Mouse (Mus musculus): ENCODE data around the gene Camta1.
A peak's percentile ranks its signal among the peaks of the same experiment; 100 is the strongest.

The Camta1 gene

DNA sequence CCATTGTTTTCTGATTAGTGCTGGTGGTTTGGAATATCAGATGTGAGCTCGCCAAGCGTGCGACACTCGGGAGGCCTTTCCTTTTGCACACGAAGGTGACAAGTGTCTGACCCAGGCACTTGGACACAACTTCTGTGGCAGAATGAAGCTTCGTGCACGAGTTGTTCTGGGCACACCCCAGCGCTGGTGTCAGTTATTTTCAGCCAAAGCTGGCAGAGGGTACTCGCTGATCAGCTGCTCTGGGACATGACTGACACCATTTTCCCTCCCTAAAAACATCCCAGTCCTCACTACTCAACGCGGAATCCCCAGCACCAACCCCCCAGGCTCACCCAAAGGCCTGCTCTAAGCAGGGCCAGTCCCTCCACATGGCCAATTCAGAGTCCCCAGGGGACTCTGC is 423.8 kb downstream of the Camta1 start:
- no peak for DNase-seq

DNA sequence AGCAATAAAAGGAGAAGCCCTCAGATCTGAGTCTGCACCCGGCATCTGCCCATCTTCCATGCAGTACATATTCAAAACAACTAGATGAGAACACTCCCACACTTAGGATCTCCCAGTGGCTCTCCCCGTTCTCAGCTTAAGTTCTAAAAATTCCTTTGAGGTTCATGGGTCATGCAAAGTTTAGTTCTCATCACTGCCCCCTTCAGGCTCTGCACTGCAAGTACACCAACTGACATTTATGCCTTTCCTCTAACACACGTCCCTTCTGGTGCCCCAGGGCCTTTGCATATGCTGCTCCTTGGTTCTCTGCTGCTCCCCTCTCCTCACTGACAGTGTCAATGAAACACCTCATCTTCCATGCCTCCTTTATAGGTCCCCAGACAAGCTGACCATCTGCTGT is 436.5 kb downstream of the Camta1 start:
- no peak for DNase-seq

DNA sequence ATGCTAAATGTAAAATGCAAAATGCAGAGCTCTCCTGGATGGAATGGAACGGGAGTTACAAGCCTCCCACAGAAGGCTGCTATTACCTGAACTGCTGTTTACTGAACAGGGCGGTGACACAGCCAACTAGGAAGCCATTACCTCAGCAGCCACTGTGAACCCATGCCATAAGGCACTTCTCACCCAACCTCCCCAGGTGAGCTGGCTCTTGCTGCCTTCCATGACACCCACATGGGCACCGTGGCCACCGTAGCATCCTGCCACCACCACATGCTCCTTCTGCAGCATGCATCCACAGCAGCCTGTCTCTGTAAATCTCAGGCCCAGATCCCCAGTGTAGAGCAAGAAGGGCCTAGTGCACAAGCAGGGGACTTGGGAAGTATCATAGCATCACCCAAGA is 438.8 kb downstream of the Camta1 start:
- DNase-seq = no peak

DNA sequence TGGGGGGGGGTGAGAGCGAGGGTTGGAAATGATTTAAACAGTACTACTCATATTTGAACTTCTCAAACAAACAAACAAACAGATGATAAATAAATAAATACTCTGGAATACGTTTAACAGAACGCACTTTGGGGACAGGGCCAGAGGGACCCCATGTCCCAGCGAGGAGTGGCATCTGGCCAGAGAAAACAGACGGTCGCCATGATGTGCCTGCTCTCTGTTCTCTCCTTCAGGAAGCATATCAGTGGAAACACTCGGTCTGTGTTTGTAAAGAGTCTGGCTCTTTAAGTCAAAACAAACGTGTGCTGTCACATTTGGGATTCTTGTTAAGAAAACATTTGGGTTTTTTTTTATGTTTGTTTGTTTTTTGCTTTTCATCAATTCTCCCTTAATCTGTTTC is 439.3 kb downstream of the Camta1 start:
- no peak for DNase-seq

DNA sequence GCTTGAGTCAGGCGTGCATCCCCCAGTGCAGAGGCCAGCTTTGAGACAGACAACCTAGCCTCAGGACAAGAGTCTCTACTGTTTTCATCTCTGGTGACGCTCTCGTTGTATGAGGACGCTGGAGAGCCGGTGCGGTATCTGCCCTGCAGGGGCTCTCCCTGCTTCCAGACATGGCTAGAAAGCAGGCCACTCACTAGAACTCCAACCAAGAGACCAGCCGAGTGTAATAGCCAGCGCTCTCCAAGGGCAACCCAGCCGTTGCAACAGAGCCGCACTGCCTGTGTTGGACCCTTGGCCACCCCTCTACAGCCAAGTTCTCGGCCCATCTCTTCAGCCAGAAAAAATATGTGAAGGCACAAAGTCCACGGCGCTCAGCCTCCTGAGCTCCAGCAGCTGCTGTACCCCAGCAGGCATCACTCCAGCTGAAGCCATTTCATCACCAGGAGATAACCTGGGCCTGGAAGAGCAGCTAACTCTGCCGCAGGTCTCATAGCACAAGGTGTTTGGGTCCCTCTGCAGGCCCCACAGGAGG is 443.3 kb downstream of the Camta1 start:
- peak in 1 of 2 experiments; percentile 1 for DNase-seq

DNA sequence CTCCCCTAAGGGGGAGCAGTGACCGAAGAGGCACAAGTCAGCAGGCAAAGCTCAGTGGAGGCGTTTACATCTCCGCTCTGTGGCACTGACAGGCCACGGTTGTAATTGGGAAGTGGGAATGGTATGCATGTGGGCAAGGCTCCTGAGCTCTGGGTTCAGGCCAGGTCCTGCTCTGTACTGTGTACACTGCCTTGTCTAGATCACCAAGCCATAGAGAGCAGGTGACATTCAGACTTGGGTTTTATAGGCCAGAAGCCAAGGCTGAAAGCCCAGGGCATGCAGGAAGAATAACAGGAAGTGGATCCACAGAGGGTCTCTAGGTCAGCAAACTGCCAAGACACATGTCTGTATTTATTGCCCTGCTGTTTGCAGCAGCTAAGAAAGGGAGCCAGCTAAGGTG is 445.9 kb downstream of the Camta1 start:
- DNase-seq = no peak

DNA sequence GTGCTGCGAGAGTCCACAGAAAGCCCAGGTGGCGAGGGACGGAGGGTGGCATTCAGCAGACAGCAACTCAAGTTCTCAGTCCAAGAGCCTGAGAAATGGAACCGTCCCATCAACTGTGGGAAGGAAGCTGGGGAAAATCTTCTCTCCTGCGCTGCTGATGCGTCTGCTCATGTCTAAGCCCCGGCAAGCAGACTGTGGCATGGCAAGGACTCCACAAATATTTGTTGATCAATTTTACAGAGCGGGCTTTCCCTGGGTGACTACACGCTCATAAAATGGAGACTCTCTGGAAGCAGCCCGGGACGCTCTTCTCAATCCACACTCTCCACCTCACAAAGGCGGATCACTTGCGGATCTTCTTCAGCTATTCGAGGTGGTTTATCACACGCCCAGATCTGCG is 446.3 kb downstream of the Camta1 start:
- no peak for DNase-seq

DNA sequence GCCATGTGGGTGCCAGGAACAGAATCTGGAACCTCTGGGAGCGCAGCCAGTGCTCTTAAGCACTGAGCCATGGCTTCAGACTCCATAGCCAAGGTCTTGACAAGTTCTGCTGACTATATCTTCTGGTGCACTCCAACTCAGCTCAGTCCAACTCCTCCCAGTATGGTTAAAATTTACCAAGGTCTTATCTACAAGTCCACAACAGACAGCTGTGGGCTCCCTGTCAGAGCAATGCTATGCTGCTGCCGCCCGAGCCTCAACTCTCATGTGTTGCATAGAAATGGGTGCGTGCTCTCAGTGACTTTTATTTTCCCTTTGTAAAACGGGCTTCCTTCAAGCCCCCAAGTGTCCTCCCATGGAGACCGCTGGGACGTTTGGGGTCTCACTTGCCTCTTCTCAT is 446.7 kb downstream of the Camta1 start:
- peak in 1 of 2 experiments; percentile 22 for DNase-seq

DNA sequence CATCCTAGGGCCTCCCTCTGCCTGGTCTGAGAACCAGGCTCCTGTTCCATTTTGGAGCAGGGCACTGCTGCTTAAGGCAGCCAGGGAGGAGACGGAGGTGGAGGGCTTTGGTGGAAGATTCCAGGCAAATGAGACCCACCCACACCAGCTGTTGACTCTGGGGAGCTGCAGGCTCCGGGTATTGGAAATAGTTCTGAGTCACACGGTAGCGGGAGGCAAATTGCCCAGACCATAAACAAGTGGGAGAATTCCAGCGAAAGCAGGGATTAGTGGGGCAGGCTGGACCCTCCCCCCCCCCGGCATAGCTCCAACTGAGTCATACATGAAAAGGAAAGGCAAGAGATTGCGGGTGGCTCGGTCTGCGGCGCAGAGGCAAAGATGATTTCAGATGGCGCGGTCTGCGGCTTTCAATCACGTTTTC is 450.0 kb downstream of the Camta1 start:
- DNase-seq = no peak

DNA sequence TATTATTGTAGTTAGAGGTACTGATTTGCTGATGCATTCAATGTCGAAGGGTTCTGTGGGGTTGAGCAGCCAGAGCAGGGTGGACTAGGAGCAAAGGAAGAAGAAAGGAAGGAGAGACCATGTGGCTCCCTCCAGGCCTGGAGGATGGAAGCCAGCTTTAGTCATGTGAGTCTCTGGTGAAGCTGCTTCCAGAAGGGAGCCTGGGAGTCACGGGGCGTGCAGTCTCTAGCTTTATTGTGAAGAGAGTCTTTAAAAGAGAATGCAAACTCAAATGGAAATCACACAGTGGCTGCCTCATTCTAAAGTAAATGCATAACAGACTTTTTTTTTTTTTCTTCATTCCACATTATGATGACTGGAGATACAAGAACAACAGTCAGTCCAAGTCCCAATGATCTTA is 450.7 kb downstream of the Camta1 start:
- DNase-seq = no peak

DNA sequence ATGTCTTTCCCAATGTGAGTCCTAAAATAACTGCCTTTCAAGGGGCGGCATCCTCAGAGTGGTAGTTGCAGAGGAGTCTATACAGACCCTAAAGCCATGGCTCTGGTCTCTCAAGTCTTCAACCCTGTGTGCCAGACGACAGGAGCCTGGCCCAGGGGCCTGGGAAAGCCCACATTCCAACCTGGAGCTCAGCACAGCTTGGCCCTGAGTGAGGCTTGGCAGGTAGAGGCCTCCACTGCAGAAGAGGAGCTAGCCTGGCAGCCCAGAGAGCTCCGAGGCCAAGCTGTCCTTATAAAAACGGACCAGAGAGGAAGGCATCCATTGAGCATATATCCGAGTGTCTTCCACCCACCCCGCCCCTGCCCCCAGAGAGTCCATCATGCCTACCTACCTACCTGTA is 452.4 kb downstream of the Camta1 start:
- DNase-seq = no peak

DNA sequence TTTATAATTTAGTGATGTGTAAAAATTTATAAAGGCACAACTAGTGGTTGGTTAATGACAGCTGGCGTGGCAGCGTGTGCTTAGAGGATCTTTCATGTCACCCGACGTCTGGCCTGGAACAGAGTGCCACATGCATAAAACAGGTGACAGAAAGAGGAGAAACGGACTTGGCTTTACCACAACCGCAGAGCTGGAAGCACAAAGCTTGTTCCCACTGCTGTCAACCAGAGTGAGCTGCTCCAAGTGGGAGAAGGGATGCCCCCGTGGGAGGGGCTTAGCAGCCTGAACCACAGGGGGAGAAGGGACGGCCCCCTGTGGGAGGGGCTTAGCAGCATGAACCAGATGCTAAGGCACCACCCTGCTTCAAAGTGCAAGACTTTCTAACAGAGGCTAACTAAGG is 452.9 kb downstream of the Camta1 start:
- DNase-seq = no peak

DNA sequence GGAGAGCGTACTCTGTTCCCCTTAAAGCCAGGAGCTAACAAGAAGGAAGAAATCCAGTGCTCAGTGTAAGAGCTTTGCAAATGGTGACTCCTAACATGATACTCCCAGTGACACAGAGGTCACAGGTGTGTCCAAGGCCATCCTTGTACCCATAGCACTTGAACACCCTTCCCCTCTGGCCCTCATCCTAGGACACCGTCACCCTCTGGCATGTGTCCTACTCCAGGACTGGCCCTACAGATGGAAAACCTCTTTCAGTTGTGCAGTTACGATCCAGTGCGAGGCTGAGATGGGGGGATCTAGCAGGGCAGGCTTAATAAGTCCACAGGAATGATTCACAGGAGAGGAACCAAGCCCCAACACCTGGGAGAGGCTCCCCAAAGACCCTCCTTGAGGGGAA is 453.4 kb downstream of the Camta1 start:
- no peak for DNase-seq

DNA sequence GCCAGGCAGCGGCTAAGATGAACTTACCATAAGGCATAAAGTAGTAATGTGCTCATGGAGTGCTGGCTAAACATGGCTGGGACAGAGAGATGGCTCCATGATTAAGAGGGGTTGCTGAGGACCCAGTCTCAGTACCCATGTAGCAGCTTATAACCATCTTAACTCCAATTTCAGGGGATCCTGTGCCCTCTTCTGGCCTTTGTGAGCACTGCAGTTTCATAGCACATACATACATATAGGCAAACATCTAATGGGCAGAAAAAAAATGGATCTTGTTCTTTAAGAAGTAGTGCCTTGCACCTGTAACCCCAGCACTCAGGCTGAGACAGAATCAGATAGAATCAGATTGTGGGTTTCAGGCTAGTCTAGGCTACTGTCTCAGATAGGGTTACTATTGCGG is 454.5 kb downstream of the Camta1 start:
- no peak for DNase-seq

DNA sequence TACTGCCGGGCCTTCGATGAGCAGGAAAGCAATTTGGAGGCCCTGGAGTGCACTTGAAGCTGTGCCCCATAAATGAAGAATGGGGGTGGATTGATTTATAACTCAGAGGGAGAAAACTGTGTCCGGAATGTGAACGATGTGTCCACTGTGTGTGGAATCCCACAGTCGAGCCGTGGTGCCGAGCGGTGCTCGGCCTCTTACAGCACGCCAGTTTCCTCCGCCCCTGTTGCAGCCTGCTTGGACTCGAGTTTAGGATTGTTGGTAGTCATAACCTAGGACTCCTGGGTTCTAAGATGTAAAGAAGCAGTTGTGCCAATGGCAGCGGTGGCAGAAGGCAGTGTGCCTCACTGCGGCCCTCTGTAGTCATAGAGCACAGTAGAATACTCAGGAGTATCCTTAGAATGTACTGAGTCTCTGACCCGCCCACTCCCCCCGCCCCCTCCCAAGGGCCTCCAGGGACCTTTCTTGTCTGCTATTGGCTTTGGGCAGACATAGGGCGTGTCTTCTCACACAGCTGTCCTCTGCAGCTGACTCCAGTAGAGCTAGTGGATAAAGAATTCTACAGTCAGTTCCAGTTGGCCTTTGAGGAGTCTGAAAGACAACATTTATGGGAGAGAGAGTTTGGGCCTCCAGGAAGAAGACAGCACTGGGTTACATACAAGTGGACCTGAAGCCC is 457.0 kb downstream of the Camta1 start:
- DNase-seq = no peak

DNA sequence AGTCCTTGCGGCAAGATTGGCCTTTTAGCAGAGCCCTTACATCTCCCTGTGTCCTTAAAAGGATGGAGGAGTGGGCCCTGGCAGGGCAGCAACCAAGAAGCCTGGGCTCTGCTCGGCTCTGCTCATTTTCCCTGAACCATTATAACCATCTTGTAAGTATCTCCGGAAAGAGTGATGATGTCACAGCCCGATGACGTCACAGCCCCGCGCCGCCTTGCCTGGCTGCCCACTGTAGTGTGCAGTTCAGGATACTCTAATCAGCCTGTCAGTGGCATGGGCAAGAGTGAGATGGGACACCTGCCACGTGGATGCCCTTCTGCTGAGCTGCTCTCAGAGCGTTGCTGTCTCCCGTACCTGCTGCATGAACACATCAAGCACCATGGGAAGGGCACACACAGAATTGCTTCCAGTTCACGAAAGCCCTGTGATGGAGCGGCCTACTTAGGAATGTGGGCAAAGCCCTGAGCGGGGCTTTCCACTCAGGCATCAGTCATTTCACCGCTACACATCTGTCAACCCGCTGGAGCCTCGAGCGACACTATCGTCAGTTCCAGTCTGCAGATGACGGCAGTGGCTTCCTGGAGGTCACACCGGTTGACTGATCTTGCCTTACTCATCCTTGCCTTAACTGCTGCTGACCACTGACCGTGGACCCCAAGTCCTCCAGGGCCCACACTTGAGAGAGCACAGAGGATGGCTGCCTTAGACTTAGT is 459.8 kb downstream of the Camta1 start:
- no peak for DNase-seq

DNA sequence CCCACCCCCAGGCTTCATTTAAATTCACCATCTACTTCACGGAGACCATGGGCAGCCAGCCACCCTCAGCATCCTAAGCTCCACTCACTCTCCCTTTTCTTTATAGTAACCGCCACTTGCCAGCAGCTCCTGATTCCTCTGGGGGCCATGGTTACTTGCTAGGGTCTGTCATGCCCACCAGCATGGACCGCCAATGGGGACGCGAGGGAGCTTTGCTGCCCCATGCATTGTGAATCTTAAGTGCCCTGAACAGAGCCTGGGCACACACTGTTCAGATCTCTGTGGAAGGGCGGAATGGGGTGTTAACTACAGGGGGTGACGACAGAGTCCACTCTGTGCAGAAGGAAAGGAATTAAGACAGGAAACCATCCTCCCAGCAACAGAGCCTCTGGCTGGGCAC is 465.1 kb downstream of the Camta1 start:
- DNase-seq = no peak

DNA sequence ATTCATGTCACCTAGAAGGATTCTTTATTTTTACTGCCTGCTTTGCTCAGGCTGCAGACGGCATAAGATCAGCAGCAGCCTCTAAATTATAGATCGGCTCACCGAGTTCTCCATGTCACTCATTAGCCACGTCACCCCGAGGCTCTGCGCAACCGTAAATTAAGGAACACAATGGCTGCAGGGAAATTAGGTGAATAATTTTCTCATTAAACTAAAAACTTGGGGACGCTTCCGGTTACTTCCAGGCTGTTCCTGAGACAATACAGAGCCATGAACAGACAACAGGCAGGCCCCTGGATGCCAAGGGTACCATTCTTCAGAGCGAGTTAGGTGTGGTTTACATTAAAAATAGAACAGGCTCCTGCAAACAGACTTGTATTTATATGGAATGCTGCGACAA is 472.3 kb downstream of the Camta1 start:
- no peak for DNase-seq

DNA sequence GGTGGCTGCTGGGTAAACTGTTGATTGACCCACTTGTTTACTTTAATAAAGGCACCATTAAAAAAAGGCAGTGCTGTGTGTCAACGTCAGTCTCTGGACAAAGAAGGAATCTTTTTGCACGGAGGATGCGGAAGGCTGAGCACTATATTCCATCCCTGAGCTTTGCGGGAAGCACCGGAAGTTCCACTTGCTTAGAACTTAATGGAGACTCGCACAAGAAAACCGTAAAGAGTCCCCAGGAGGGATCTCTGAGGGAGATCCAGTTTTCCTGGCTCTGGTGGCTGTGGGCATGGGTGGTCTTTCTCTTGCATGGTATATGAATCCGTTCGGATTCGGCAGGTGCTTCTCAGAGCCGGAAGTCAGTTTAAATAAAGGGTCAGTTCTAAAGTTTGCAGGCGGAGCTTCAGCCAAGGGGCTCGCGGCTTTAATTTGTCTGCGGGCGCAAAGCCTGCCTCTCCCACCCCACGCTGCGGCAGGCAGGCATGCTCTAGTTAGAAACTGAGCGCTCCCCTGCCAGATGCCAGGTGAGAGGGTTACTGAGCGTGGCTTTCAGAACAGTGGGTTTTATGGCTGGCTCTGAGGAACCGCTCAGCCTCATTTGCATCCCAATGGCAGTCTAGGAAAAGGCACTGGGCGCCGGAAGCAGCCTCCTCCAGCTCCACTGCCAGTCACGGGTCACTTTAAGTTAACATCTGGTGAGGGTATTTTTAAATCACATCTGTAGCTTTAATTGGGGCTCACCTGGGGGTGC is 474.8 kb downstream of the Camta1 start:
- DNase-seq = peak; percentile 17 to 41

DNA sequence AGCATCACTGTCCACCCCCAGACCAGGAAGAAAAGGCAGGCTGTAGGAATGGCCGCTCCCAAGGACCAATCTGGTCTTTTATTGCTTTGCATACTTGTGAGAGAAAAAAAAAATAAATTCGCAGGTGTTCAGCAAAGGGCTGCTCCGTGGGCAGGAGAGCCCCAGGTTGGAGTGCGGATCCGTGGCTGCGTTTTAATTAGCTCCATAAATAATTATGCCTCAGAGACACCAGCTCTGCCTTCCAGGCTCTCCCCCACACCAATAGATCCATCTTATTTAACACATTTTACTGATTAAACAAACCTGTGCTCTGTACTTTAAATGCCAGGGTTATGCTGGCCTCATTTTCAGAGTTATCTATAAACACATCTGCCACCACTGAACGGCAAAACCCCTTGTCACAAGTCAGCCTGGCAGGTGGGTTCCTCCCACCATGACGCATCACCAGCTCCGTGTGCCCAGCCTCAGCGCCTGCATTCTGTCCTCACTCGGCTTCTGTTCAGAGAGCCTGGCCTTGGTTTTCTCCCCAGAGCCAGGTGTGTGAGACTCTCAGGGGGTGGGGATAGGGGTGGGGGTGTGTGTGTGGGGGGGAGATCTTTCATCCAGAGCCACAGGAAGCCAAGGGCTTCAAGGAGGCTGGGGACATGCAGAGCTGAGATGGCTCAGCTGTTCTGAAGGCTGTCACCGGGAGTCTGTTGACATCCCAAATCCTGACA is 475.5 kb downstream of the Camta1 start:
- DNase-seq = no peak

DNA sequence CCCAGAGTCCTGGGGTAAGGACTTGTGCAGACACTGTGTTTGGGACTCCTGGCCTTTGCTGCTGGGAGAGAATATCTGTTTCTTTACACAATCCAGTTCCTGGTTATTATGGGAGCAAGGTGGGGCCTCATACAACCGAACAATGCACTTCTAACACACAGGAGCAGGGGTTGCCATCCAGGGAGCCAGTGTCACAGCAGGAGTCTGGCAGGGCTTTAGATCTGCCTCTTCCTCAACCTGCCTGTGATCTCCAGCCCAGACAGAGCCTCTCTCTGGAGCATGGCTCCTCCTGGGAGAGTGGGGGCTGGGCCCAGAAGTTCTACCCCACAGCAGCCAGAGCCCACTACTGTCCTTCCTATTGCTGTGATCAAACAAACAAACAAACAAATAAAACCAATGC is 483.9 kb downstream of the Camta1 start:
- no peak for DNase-seq

DNA sequence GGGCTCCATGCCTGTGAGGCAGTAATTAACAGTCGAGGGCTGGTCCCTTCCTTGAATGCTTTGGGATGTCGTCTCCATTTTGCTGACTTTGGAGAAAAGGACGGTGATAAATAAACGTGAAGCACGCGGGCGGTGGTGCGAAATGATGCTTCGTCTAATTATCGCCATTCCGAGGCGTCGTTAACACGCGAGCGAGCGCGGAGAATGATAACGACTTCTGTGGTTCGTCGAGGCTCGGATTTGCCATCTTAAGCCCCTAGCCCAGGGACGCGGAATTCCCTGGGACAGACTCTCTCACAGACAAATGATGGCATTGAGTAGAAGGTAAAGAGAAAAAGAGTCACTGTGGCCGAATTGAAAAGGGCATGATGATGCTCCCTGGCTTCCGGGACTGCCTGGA is 485.4 kb downstream of the Camta1 start:
- no peak for DNase-seq

Data from kidney, postnatal 36 days (tissue).